Mouse (Mus musculus) brain, embryonic 18.5 days (tissue): ENCODE results near the gene Creg1.
"Not testable (repeated sequence)": the region's sequence is repeated elsewhere in the genome, so short reads cannot be mapped to it uniquely, and the experiment has no call there.

Experiments used
- DNase-seq: peaks from one replicate; pipeline ENCODE4 v3.0.0-alpha.2; 2012; ENCODE audit warnings: low read depth, low spot score

Creg1 gene

DNA sequence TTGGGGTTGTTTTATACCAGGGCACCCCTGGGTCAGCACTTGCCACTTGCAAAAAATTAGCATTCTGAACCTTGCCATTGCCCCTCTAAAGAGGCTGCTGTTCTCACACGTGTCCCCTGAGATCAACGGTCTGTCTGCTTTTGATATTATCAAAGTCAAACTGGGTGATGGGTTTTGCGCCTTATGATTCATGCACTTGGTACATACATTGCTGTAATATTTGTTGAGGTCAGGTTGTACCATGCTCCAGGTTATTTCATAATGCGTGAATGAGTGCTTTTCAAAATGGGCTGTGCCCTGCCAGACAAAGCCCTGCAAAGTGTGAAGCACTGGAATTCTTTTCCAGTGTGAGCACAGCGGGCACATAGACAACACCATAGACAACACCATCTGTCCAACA, 11.7 kb upstream of the Creg1 start:
- DNase-seq = no peak

DNA sequence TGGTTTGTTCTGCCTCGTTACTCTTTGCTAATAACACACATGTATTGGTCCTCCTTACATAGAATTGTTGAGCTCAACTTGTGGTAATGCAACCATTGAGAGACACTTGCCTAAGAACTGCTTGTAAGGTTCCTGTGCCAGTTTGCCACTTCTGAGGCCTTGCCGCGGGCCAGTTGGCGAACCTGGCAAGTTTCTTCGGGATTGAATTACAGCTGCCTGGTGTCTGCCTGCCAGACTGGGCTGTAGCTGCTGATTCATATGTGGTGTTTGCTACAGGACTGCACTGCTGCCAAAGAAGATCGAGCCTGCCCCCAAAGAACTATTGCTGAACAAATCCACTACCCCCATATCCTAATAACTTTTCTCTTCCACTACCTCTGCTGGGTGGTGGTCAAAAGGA, 9.3 kb upstream of the Creg1 start:
- no peak for DNase-seq

DNA sequence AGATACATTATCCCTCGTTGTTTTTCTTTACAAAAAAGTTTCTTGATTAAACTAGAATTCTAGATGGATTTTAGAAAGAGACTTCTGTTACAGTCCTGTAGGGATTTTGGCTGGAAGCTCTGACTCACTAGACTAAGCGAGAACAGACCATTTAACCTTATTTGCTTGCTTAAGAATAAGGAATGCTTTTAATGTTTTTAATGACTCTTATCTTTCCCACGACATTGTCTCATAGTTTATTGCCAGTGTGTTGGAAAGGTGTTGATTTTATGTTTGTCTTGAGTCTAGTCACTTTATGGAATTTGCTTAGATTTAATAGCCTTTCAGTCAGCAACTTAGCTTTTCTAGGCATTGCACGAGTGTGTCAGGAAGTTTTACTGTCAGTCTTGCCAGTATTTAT, 8.4 kb upstream of the Creg1 start:
- DNase-seq = no peak

DNA sequence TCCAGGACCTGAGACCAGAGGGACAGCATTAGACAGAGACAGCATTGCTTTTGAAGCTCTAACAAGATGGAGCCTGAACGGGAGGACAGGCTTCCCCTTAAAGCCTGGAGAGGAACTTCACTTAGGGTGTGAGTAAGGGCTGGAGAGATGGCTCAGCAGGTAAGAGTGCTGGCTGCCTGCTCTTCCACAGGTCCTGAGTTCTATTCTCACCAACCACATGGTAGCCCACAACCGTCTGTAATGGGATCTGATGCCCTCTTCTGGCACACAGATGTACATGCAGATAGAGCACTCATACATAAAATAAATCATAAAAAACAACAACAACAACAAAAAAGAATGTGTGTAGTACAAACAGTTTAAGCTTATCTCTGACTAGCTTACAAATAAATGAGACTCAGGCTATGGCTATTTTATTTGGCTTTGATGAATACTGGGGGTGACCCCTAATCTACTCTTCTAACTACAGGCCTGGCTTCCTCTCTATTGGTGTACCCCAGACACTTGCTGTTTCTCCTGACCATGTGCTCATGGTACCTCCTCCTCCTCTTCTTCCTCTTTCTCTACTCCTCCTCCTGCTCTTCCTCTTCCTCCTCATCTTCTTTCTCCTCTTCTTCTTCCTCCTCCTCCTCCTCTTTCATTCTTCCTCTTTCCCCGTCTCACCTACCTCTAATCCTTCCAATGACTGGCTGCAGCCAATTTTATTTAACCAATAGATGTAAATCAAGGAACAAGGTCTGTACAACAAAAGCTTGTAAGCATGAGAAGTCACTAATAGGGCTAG, 1.8 kb upstream of the Creg1 start:
- no peak for DNase-seq

DNA sequence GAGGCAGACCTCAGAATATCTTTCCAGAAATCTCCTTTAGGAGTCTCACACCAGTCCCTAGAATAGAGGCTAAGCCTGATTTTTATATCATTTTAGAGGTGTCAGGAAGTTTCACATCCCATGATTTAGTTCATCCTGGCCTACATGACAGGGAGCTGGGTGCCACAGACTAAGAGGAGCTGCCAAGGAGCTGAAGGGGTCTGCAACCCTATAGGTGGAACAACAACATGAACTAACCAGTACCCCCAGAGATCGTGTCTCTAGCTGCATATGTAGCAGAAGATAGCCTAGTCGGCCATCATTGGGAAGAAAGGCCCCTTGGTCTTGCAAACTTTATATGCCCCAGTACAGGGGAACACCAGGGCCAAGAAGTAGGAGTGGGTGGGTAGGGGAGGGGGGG, 1.0 kb upstream of the Creg1 start:
- DNase-seq = not testable (repeated sequence)

DNA sequence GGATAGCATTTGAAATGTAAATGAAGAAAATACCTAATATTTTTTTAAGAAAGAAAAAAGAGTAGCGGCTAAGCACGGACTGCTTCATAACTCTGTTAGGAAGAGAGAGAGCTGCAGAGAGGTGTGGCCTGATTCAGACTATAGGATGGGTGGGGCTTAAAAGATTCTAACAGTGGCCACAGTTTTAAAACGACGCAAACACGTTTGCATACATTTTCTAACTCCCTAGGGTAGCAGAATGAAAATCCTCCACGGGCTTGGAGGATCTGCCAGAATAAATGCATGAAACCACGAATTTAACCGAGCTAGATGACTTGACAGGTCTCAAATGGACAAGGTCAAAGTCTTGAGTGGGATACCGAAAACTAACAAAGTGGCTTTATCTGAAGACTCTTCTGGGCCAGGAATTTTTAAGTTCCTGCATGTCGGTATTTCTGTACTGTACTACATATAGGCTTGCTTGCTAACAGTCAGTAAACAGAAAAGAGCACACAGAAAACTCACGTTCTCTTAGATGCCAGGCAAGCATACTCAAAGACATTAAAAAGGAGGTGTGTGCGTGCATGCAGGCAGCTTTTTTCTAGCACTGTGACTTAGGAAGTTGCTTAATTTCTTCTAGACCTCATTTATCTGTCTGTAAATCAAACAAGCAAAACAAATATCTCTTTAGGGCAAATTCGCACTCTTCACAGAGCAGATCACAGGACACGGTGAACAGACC, 472 bp upstream of the Creg1 start:
- no peak for DNase-seq

DNA sequence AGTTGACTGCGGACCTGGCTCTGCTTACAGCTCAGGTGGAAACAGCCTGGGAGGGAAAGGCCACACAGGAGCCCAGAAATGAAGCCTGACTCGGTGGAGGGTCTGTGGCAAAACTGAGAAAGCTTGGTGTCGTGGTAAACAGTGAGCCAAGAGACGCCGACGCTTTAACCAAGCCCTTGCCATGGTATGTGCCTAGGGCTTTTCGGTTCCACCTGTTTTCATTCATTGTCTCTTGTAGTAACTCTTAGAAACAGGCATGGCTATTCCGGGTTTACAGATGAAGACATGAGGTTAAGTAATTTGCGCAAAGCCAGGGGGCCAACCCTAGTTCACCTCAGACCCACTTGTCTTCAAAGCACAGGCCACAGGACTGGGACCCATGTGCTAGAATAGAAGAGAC, 1.0 kb downstream of the Creg1 start:
- no peak for DNase-seq

DNA sequence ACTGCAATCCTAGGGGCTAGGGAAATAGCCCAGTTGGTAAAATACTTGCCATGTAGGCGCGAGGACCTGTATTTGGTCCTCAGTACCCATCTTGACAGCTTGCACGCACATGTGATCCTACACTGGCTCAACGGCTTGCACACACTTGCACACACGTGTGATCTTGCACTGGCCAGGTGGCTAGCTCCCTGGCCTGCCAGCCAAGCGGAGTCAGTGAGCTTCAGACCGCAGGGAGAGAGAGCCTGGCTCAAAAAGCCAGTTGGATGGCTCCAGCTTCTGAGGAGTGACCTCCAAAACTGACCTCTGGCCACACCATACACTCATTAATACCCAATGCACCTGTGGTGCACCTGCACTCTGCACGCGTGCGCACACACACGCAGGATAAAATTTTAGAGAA, 1.5 kb downstream of the Creg1 start:
- DNase-seq = no peak

DNA sequence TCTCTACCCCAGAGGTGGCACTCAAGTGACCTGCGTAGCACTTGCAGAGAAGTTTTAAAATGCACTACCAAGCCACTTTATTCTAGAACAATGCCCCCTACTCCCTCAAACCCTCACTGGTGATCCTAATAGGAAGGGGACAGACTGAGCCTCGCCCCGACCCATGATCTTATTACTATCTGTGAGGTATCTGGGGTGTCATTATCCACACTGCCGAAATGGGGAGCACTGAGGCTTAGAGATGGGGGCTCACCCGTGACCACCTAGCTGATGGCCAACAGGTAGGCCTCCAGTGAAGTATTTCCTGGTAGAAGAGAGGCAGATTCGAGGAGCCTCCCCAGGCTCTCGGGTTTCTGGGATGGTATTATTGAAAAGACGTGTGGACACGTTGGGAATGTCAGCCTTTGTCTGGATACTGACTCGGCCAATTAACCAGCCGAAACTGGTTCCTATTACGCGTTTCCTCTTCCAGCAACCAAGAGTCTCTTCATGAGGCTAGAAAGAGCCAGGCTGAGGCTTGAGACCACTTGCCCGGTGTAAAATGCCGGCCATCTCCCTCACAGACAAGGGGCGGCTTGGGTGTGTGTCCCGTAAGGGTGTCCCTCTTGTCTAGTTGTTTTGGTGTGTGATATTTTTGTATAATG, 2.2 kb downstream of the Creg1 start:
- DNase-seq = no peak

DNA sequence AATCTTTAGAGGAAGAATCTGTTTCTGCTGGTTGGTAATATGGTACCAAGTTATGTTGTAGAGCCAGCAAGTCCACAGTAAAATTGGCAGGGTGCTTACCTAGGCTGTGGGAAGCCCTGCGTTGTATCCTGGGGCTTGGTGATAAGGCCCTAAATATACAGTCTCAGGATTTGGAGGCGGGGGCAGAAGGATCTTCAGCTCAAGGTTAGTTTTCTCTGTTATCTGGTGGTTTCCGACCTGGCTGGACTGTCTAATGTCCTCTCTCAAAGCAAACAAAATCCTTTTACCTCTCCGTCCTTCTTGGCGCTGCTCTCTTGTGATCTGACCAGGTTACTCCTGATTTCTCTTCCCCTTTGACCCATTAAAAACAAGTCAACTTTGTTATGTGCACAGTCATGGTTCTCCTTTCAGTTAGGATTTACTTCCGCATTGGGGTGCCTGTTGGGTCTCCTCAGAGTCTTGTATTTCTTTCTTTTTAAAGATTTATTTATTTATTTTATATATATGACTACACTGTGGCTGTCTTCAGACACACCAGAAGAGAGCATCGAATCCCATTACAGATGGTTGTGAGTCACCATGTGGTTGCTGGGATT, 2.8 kb downstream of the Creg1 start:
- no peak for DNase-seq

DNA sequence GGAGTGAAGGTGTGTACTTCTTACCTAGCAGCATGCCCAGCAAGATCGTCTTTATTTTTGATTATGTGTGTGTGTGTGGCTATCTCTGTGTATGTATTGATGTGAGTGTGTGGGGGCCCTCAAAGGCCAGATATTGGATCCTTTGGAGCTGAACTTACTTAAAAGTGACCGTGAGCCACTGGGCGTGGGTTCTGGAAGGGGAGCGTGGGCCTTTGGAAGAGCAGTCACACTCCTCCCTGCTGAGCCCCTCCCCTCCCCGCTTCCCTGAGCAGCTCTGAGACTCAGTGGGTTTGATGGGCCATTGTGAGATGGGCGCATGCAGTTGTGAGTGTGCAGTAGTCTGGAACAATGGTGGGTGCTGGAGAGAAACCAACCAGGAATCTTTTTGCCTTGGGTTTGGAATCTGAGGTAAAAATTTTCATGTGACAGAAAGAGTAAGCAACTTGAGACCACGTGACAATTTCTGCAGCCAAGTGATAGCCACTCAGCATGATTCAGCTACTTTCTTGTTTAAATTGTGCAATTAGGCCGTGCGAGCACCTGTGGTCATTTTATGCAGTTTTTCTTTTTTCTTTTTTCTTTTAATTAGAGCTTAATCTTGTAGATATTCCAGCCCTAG, 5.5 kb downstream of the Creg1 start:
- DNase-seq = no peak

DNA sequence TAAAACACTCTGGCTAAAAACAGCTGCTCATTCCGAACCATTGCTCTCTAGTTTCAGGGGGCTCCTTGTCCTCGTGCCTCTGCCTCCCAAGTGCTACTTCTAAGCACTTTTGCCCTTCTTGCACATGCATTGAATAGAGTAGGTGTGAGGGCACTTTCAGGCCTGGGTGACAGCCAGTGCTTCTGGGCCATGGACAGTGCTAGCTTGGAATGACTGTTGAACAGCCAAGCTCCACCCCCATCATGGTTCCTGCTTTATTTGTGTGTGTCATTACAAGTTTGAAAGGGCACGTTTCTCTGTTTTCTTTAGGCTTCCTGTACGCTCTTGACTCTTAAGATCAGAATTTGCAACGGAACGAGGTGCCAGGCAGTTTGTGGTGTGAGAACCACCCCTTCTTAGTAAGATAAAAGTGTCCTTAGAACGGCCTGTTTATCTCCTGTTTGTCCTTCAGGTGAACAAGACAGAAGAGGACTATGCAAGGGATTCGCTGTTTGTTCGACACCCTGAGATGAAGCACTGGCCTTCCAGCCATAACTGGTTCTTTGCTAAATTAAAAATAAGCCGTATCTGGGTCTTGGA, 6.7 kb downstream of the Creg1 start:
- no peak for DNase-seq

DNA sequence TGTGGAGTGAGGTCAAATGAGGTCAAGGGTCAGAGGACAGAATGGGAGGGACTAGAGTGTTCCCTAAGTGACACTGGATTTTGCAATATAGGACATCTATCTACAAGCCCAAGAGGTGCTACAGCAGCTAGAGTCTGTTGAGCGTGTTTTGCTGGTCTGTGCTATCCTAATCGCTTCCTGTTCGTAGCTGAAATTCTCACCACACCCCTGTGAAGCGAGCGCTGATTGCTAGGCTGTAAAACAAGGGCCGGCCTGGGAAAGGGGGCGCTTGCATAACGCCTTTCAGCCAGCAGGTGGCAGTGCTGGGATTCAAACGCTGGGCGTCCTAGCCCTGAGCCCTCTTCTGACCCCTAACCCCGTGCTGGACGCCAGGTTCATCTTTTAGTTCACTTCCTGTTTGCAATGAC, 7.9 kb downstream of the Creg1 start:
- no peak for DNase-seq

DNA sequence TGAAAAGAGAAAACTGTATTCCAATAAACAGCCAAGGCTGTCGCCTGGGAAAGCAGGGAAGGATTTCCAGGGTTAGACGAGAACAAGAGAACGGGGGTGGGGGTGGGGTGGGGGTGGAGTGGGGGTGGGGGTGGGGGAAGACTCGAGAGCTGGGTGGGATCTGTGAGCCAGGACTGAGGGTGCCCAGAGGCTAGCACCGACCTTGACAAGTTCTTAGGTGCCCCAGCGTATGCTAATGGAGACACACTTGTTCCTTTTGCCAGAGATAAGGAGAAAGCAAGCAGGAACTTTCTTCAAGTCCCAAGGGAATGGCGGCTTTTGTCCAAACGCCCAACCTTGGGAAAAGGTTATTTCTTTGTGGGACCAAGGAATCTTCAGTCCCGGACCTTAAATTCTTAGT, 8.5 kb downstream of the Creg1 start:
- DNase-seq = no peak

DNA sequence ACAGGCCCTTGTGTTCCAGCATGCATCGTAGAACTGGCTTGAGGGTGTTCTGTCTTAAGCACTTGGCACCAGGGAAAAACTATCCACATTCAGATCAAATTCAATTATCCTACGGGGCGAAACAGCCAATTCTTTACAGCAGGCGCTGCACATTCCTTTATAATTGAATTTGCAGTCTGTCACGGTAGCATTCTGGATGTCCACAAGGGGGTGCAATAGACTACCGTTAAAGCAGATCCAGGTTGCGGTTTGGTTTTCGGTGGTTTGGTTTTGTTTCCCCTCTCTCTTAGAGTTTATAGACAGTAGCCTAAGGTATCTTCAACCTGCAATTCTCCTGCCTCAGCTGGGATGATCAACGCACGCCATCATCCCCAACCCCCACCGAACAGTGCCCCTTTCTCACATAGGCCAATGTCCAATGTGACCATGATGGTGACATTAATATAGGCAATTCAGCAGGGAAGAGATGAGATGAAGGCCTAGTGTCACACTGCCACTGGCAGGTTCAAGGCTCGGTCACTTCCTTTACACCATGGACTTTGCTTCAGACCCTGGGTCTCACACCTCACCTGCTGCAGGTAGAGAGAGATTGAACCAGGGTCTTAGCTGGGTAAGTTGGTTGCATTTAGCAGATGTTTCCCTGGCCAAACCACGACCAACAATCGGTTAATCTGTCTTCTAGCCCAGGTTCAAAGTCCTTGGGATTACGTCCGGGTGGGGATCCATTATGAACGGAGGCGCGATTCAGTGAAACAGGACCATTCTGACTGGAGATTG, 12.2 kb downstream of the Creg1 start:
- peak; percentile 40 for DNase-seq

DNA sequence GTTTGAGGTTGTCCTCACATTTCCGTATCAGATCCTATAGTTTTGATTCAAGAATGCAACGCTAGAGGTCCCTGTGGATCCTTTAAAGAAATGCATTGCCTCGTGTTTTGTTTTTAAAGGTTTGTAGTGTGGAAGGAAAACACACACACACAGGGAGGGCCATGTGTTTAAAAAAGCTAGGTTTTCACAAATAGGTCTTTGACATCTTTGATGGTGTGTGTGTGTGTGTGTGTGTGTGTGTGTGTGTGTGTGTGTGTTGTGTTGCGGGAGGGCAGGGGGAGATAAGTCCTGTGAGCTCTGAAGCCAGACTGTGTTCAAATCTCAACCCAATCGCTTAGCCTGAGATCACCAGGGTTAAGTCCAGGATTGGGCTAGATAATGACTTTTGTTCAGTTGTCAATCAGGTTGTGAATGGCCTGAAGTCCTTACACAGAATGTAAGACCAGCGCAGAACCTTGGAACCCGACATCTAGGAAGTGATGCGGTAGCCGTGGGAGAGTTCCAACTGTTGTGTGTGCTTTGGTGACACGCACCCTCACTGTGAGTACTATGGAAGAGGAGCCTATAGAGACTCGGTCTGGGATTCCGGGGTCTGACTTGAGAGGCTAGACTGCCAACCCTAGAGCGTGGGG, 16.5 kb downstream of the Creg1 start:
- DNase-seq = peak; percentile 56

DNA sequence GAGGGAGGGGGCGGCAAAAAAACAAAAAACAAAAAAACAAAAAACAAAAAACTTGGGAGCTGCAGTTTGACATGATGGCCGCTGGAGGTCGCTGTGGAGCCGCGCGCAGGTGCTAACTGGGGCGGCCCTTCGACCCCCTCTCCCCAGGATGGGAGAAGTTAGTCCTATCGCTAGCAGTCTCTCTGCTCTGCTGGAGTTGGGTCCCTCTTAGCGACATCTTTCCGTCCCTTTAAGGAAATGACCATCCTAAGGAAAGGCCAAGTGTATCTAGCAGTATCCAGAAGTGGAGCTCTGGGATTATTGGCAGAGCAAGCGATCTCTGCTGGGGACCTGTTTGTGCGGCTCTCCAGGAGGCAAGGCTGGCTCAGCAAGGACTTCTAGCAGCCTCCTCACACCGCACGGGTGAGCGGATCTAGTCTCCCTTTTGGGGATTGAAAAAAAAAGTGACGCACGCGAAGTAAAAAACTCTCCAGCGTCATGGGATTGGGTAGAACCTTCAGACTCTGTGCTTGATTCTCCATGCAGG, 17.1 kb downstream of the Creg1 start:
- DNase-seq = no peak

DNA sequence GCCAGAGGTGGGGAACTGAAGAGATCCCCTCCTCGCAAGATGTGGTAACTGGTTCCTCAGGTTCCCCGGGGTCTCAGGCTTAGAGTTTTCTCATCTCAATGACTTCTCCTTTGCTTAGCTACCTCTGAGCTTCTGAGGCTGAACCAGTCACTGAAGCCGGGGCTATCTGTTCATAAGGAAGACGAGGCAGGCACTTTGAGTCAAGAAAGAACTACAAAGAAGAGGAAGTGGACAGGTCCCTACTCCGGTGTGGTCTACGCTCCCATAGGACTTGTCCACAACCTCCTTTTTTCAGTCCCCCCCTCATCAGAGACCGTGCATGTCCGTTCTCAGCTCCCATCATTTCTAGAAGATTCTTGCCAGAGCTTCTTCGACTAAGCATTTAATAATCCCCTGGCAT, 17.9 kb downstream of the Creg1 start:
- DNase-seq = no peak

DNA sequence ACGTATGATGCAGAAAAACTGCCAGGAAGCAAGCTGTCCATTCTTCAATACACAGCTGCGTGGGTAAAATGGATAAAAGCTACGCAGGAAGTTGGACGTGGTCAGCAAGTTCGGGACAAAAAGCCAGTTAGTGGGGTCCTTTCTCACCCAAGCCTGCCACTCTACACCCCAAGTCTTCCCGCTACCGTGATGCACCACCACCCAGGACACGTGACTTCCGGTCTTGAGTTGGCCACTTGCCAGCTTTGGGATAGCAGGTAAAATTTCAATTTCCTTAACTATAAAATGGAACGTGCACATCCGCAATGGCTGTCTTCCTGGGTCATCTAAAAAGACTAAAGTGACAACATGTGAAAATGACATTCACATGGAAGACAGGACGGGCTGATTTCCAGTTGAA, 18.4 kb downstream of the Creg1 start:
- no peak for DNase-seq

DNA sequence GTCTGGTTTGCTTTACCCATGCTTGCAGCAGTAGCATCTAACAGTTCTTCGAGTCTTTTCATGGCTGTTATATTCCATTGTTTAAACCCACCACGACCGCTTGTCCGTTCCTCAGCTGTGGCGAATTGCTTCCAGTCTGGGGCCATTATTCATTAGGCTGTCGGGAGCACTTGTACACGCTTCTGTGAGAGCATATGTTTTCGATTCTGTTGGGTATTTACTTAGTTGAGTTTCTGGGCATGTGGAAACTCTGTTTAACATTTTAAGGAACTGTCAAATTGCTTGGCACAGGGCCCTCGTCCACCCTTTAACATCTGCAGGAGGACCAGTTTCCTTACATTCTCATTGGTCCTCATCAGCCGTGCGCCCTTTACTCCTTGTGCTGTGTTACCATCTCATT, 22.8 kb downstream of the Creg1 start:
- DNase-seq = no peak
